Mouse (Mus musculus): Measurements from ENCODE around the gene Srbd1.

DNA sequence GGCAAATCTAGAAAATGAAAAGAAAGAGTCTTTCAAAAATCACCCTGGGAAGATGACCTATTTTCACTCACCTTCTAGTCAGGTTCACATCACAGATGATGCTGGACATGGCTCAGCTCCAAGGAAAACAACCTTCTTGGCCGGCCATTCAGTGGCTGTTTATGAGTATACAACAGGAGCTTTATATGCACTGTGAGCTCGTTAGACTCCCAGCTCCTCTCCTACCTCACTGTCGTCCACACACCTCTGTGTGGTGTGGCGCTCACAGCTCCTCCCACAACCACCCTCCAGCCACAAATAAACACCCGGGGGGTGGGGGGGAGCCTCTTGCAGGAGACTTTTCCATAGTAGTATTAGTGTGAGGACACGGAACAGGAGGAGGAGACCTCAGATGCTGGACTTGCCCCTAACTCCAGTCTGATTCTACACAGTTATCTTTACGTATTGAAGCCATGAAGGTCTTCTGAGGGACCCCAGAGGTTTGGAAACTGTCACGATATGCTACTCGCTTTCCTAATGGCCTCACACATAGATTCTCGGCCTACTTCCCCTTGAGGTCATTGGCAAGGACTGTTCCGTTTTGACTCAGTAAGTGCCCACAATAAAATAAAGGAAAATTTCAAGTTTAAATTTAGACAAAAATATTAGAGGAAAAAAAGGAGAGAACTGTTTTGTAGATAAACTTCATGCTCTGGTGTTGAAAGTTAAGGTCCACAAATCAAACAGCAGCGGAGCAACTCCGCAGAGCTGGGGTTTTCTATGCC is 104.6 kb downstream of the Srbd1 start:
- no peak for TF ChIP-seq POLR2A (IDR thresholded peaks at IDR 0.05; ENCODE audit: insufficient read length, low read depth)
- no peak for TF ChIP-seq MYOD1 (IDR thresholded peaks at IDR 0.05; ENCODE audit: control insufficient read depth in 1 of 3, insufficient read length in 2 of 3, low read depth in 2 of 3)
- TF ChIP-seq TCF3 (IDR thresholded peaks at IDR 0.05; ENCODE audit: insufficient read length, low read depth): no peak
- TF ChIP-seq MAX (IDR thresholded peaks at IDR 0.05; ENCODE audit: low read depth): no peak
- TF ChIP-seq E2F4 (IDR thresholded peaks at IDR 0.05; ENCODE audit: insufficient read depth): no peak
- TF ChIP-seq TCF12 (IDR thresholded peaks at IDR 0.05; ENCODE audit: insufficient read depth, poor library complexity, severe bottlenecking): no peak
- TF ChIP-seq MYOG (IDR thresholded peaks at IDR 0.05; ENCODE audit: control insufficient read depth in 1 of 3, insufficient read depth in 1 of 3, insufficient read length in 2 of 3, low read depth in 2 of 3): no peak
- TF ChIP-seq SRF (IDR thresholded peaks at IDR 0.05; ENCODE audit: control insufficient read depth, insufficient read length, low read depth): no peak
- TF ChIP-seq USF1 (IDR thresholded peaks at IDR 0.05; ENCODE audit: low read depth): no peak
- TF ChIP-seq POLR2AphosphoS2 (IDR thresholded peaks at IDR 0.05; ENCODE audit: insufficient read length, low read depth): no peak
- TF ChIP-seq CEBPB (IDR thresholded peaks at IDR 0.05; ENCODE audit: insufficient read depth, poor library complexity, severe bottlenecking): no peak
- TF ChIP-seq REST (IDR thresholded peaks at IDR 0.05; ENCODE audit: insufficient read depth, insufficient read length): no peak
